Mouse (Mus musculus) telencephalon, adult 2 months (tissue): ENCODE measurements around the gene L1td1.
"Not testable (repeated sequence)": the region's sequence is repeated elsewhere in the genome, so short reads cannot be mapped to it uniquely, and the experiment has no call there.

Experiments
- DNase-seq: peaks from one replicate; pipeline ENCODE4 v3.0.0-alpha.2; 2011; ENCODE audit warnings: low read depth, low spot score

The L1td1 gene

DNA sequence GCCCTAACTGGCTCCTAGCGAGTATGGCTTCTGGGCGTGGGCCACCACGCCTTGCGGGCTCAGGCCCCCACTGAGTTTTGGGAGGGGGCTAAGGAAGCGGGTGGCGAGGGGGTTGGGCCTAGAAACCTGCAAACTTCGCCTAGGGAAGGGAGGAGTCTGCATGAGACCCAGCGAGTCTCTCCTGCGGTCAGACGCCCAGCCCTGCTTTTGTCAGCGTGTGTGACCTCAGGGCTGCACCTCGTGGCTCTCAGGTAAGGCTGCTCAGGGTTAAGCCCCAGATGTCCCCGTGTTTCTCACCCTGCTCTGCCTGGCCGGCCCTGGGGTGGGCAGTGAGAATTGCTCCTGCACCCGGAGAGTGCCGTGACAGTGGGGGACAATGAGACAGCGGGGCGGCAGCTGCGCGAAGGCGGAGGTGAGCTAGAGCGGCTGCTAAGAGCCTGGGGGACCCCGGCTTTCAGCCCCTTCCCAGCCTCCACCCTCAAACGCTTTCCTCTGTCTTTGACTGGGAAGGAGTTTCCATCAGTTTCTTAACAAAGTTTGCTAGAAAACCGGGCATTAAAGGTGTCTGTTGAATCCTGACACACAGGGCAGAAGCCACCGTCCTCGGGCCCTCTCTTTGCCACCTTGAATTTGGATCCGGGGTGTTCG is at the start of gene L1td1:
L1td1 (plus strand) TSS at position 145 of the 648 bp plus-strand sequence.
- no peak for DNase-seq

- no peak for DNase-seq
Measured at GRCm38 (mm10) chr4:98677506-98677905, 49.0 kb upstream of the L1td1 start.

DNA sequence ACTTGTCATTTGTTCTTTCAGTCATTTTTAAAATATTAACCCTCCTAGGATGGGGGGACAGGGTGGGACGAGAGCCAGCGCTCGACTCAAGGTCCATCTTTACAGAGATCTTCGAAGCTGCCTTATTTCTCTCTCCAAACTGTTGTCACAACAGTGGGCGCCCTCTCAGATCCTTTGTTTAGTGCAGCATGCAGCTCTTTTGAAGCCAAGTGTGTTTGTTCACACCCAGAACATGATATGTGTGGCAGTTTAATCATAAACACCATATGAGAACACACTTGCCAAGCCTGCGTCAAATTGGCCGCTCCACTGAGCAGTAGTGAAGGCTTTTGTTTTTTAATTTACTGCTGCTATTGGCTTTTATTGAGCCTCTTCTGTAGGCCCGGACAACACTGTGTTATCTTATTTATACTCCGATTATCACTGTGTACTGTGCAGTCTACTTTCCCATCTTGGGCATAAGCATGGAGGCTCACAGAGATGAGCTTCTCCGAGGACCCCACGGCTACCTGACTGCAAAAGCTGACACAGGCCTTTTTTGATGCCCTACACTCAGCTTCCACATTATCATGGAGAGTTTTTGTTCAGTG is 39.8 kb upstream of the L1td1 start:
- DNase-seq, result no peak

GRCm38 (mm10) chr4:98688116-98688515 is 38.4 kb upstream of the L1td1 start:
- DNase-seq, result no peak

DNA sequence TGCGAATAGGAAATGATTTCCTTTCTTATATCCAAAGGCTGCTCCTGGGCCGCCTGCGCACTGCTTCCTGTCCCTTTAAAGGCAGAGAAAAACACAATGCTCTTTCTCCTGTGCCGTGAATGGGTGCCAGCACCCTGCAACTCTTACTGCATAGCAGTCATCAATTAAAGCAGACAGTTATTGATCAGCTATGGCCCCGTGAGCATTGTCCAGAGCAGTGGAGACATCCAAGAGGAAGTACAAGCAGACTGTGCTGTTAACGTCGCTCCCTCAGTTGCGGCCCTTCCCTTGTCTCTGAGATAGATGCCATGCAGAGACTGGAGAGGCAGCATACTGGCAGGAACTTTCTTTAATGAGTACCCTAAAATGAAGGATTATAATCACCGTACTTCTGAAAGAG is 38.0 kb upstream of the L1td1 start:
- DNase-seq, result no peak

DNA sequence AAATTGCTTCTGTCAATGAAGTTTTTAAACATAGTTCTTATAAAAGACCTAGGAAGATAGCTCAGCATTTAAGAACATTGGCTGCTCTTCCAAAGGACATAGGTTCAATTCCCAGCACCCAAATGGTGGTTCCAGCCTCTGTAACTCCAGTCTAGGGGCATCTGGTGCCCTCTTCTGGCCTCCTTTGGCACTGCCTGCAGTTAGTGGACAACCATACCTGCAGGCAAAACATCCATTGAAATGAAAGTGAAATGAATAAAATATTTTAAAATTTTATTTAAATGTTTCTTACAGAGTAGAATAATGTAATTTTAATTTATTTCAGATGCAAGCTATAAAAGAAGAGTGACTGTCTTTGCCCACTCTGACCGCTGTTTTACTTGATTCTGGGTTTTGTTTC is 36.5 kb upstream of the L1td1 start:
- no peak for DNase-seq

GRCm38 (mm10) chr4:98693465-98694185 is 32.9 kb upstream of the L1td1 start:
- peak; percentile 6 for DNase-seq

DNA sequence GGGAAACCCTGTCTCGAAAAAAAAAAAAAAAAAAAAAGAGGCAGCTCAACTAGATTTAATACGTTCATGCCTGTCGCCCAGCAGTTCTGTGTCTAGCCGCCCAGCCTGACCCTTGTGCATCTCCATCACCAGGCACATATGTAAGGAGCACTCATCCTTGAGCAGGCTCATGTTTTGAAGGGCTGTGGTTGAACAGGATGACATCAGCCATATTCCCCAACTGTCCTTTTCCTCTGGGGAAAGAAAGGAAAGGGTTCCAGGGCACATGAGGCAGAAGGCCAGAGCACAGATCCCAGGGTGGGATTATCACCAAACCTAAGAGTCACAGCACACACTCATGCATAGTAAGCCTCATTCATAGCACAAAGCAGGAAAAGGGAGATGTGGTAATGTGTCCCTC is 28.6 kb upstream of the L1td1 start:
- no peak for DNase-seq

DNA sequence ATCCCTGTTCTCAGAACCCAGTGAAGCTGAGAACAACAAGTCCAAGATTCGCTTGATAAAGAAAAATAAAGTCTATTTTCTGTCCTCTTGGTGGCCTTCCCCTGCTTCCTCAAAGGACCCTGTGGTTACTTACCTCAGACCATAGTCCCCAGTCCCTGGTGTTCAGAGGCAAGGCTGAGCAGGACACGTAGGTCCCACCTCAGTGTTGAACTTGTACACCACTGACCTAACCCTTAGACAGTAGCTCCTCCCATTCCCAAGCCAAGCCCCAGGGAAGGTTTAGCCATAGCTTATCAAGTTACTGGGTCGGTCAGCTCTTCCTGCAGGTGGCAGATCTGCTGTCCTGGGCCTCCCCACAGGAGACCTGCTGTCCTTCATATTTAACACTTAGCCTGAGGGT is 27.6 kb upstream of the L1td1 start:
- no peak for DNase-seq

GRCm38 (mm10) chr4:98700156-98700555 is 26.4 kb upstream of the L1td1 start:
- no peak for DNase-seq

DNA sequence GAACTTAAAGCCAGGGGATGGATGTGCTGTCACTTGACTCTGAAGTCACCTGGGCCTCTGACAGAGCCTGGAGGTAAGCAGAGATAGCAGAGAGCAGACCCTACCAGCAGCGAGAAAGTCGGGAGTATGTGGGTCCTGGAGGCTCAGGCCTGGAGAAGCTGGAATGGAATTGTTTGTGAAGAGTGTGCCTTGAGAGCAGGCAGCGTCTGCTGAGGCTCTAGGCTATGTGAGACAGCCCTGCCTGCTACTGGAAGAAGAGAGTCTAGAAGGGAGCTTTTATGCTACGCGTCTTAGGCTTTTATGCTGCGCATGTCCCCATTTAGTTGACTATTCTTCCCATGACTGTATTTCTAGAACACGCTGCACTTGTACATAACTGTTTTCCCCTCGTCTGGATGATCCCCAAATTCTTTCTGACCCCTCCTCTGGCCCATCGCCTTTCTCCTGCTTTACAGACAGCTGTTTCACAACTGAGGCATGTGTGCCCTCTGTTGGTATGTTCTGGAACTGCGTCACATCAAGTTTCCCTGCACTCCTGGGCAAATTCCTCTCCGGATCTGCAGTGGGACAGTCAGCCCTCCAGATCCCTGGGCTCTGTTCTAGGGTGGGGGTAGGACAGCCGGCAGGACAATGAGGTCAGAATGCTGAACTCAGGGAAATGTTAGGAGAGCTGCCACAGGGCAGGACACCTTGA is 24.2 kb upstream of the L1td1 start:
- peak; percentile 36 for DNase-seq

- no peak for DNase-seq
Measured at GRCm38 (mm10) chr4:98710891-98711290, 15.6 kb upstream of the L1td1 start.

DNA sequence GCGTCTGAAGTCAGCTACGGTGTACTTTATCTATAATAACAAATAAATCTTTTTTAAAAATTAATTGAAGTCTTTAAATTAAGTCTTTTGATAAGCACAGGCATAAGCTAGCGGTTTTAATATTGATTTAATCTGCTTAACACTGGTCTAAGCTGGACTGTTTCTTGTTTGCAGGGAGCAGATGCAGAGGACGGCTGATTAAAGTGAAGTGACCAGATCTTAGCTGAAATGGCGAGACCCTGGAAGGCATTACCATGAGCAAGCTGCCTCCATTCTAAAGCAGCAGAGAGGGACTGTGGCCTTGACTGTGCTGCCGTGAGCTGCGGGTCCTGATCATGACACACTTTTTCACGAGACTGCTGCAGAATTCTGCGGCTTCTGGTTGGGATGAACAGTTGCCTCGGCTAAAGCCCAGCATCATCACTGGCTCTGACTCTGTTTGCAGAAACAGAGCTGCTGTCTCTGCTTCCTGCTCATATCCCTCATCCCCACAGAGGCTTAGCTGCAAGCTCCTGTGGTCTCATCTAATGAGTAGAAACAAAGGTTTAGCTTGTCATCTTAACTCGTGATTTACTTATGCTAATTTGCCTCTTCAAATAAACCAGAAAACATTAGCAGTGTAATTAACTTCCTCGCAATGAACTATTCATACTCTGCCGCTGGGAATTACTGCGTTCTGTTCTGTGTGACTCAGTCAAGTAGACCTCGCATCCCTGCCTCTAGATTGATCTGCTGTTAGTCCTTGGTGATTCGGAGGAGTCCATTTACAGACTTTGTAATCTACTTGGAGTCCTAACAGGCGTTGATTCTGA is 8.6 kb upstream of the L1td1 start:
- DNase-seq, result no peak

GRCm38 (mm10) chr4:98718547-98718917 is 8.0 kb upstream of the L1td1 start:
- no peak for DNase-seq

- peak; percentile 23 for DNase-seq
Measured at GRCm38 (mm10) chr4:98722454-98722853, 4.1 kb upstream of the L1td1 start.

DNA sequence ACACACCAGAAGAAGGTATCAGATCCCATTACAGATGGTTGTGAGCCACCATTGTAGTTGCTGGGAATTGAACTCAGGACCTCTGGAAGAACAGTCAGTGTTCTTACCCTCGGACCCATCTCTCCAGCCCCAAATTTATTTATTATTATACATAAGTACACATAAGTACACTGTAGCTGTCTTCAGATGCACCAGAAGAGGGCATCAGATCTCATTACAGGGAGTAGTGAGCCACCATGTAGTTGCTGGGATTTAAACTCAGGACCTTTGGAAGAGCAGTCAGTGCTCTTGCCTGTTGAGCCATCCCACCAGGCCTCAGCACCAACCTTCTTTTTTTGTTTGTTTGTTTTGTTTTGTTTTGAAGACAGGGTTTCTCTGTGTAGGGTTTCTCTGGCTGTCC is 1.9 kb upstream of the L1td1 start:
- DNase-seq, result not testable (repeated sequence)

DNA sequence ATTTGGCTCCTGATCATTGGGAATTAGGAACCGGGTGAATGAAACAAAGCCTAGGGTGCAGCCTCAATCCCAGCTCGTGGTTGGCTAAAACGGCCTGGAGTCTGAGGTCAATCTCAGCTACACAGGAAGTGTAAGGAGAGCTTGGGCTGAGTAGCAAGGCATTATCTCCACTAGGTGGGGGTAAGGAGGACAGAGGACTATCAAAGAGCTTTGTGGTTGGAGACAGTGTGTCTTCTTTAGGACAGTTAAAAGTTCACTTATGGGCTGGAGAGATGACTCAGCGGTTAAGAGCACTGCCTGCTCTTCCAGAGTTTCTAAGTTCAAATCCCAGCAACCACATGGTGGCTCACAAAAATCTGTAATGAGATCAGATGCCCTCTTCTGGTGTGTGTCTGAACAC is 1.1 kb upstream of the L1td1 start:
- DNase-seq, result no peak

DNA sequence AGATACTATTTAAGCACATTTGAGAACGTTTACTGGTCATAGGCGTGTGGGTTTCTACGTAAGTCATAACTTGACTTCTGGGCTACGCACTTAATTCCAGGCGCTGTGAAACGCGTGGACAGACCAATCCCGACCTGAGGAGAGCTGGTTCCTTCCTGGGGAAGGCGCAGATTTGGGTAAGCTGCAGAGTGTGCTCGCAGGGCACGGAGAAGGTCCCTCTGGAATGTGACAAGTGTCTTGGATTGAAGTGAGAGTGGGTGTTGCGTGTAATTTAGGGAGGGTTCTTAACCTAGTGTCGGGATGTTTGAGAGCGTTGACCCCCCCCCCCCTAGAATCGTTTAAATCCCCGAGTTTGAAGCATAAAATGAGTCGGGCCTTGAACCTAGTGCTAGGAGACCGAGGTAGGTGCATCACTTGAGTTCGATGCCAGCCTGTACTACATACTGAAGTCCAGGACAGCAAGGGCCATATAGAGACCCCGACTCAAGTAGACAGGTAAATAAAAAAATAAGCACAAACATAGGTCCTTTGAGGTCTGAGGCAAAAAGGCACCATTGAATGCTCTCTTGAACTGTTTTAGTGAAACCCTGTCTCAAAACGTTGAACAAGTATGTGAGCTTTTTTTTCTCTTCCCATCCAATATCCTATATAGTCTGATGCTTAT is 893 bp downstream of the L1td1 start:
- DNase-seq, result no peak

DNA sequence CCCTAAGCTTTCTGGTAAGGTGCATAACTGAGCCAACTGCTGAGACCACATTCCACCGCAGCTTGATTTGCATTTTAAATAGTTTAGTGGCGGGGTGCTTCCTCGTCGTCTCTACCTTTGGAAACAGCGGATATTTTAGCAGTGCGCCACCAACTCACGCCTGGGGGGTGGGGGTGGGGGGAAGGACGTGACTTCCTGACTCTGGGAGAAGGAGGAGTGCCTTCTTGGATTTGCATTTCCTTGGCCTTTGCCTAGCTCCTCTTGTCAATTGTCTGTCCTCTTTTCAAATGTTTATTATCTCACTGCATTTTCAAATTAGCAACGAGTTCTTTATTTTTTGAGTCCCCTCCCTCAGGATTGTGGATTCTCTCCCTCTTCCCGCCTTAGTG is 1.4 kb downstream of the L1td1 start:
- DNase-seq, result no peak

DNA sequence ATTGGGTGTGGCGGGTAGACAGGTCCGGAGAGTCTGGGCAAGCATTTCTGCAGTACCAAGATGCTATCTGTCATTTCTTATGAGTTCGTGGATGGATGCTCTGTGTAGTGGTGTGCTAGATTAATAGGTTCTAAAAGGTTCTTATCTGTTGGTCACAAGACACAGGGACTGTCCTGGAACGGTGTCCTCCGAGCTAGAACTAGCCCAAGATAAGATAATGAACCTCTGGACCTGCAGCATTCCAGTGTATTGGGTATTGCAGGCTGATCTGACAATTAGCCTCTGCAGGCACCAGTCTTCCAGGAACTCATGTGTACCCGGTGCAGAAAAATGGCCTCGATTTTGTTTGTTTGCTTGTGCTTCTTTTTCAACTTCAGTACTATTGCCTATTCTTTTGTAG is 2.2 kb downstream of the L1td1 start:
- no peak for DNase-seq

DNA sequence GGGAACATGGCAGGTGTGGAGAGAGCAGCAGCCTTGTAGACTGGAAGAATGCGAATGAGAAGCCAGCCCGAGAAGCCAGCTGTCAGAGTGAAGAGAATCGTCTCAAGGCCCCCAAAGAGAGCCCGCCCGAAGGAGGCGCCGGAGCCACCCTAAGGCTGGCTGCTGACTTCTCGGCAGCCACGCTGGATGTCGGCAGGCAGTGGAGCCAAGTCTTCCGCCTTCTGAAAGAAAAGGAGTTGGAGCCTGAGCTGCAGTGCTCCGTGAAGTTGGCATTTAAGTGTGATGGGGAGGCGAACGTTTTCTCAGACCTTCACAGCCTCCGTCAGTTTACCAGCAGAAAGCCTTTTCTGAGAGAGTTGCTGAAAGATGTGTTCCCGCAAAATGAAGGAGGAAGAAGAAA is 7.1 kb downstream of the L1td1 start:
- no peak for DNase-seq
